Mouse (Mus musculus) liver, embryonic 16.5 days (tissue): ENCODE measurements around the gene Kcnj3. TPM values are rescaled to one million over a fixed set of nuclear protein-coding genes. Genes with fewer than 3 reads are reported as not detected.

Experiments used
- ATAC-seq: fragments of 200-750 bp; cut with Nextera tagmentation; 2 replicates; pipeline ENCODE4 v1.8.0; 2017; ENCODE audit warnings: low read depth, mild to moderate bottlenecking, moderate number of reproducible peaks, moderate library complexity
- H3K27ac ChIP-seq: fragments of 300-500 bp; sonication (generic); 2 replicates; pipeline ENCODE4 v1.5.1; 2014; ENCODE audit warnings: mild to moderate bottlenecking, low read length
- H3K27me3 ChIP-seq: fragments of 300-500 bp; sonication (generic); 2 replicates; pipeline ENCODE4 v1.6.1; 2014; ENCODE audit warnings: low read depth, low read length, mixed read lengths; ENCODE audit not compliant: control insufficient read depth, insufficient read depth
- H3K36me3 ChIP-seq: fragments of 300-500 bp; sonication (generic); 2 replicates; pipeline ENCODE4 v1.6.1; 2014; ENCODE audit warnings: mild to moderate bottlenecking; ENCODE audit not compliant: control insufficient read depth, insufficient read depth
- H3K4me1 ChIP-seq: fragments of 300-500 bp; sonication (generic); 2 replicates; pipeline ENCODE4 v1.6.1; 2014; ENCODE audit warnings: low read depth, low read length, mixed read lengths; ENCODE audit not compliant: control insufficient read depth
- H3K4me2 ChIP-seq: fragments of 300-500 bp; sonication (generic); 2 replicates; pipeline ENCODE4 v1.6.1; 2014; ENCODE audit warnings: low read depth, low read length, mixed read lengths
- H3K4me3 ChIP-seq: fragments of 300-500 bp; sonication (generic); 2 replicates; pipeline ENCODE4 v1.5.1; 2014; ENCODE audit warnings: low read depth, mild to moderate bottlenecking, low read length
- H3K9ac ChIP-seq: fragments of 300-500 bp; sonication (generic); 2 replicates; pipeline ENCODE4 v1.6.1; 2014; ENCODE audit warnings: low read depth, low read length
- H3K9me3 ChIP-seq: fragments of 300-500 bp; sonication (generic); replicated peaks from 2 replicates; pipeline ENCODE4 v1.6.1; 2016; ENCODE audit warnings: low read length; ENCODE audit not compliant: control insufficient read depth
- WGBS: fragments of 180-500 bp; shearing (Covaris S2); extraction: QIAGEN DNeasy Blood & Tissue Kit; methylation state at CpG from one replicate; pipeline ENCODE4 v1.1.7; 2014; ENCODE audit not compliant: insufficient replicate concordance; 5-methylcytosine and 5-hydroxymethylcytosine counted together
- polyA plus RNA-seq: library from polyadenylated mRNA; unstranded; fragments of >200 nt; fragmentation: Nextera tagmentation; extraction: Ambion mirVana; gene quantifications from 2 replicates; pipeline ENCODE4 v1.2.1, GENCODE M21; 2015

Kcnj3 gene
- polyA plus RNA-seq = not detected in 2 replicates

DNA sequence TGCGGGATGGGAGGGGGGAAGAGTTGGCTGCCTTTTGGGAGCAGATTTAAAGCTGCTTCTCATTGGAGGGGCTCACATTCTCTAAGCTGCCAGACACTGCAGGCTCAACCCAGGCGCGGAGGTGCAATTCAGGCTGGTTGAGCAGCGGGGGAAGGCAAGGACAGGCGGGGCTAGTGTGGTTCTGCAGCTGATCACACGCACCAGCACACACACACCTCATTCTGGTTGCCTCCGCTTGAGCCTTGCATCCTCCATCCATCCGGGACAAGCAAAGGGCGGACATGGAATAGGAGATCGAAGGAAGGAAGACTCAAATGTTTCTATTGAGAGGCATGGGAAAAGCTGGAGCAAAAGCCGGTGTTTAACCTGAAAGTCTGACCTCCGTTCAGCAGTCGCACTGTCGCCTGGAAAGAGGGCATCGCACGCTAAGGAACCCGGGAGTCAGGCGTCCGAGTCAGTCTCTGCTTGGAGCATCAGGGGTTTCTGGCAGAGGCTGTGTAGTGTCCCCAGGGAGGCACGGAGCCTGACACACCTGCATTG, at the start of gene Kcnj3:
Gene Kcnj3 (plus strand): TSS at position 250 of the 540 bp plus-strand sequence.
- H3K4me3 ChIP-seq = no peak within 1 kb of the TSS
- H3K36me3 ChIP-seq = no peaks in the 10 kb centered on the region
- WGBS = 3% methylated on average over 20 of the region's 20 CpGs
- H3K9me3 ChIP-seq = no peaks in the 10 kb centered on the region
- no peak within 1 kb of the TSS for H3K9ac ChIP-seq
- no peak for ATAC-seq
- no peaks in the 10 kb centered on the region for H3K4me1 ChIP-seq
- no peak within 1 kb of the TSS for H3K4me2 ChIP-seq
- no peak within 1 kb of the TSS for H3K27ac ChIP-seq
- peaks cover 18% of the 10 kb centered on the region for H3K27me3 ChIP-seq

- 56% methylated on average over 3 of the region's 3 CpGs for WGBS
- Histone ChIP-seq H3K4me2 (no peak overlapping the region), H3K9me3 (no peaks in the 10 kb centered on the region), H3K36me3 (no peaks in the 10 kb centered on the region), H3K4me1 (no peaks in the 10 kb centered on the region), H3K27me3 (no peaks in the 10 kb centered on the region), H3K27ac (no peak overlapping the region), H3K4me3 (no peak overlapping the region), H3K9ac (no peak overlapping the region)
- ATAC-seq = no peak
Observed at GRCm38 (mm10) chr2:55390330-55390989, 45.3 kb upstream of the Kcnj3 start.

GRCm38 (mm10) chr2:55405307-55405706, 30.5 kb upstream of the Kcnj3 start:
- H3K36me3 ChIP-seq = no peaks in the 10 kb centered on the region
- H3K4me3 ChIP-seq = no peak overlapping the region
- no peak overlapping the region for H3K27ac ChIP-seq
- no peak overlapping the region for H3K4me2 ChIP-seq
- H3K4me1 ChIP-seq = no peaks in the 10 kb centered on the region
- WGBS = 48% methylated on average over 1 of the region's 1 CpGs
- H3K9me3 ChIP-seq = no peaks in the 10 kb centered on the region
- no peak overlapping the region for H3K9ac ChIP-seq
- no peak for ATAC-seq
- H3K27me3 ChIP-seq = no peaks in the 10 kb centered on the region

GRCm38 (mm10) chr2:55427633-55428032, 8.1 kb upstream of the Kcnj3 start:
- 42% methylated on average over 2 of the region's 2 CpGs for WGBS
- no peak for ATAC-seq

DNA sequence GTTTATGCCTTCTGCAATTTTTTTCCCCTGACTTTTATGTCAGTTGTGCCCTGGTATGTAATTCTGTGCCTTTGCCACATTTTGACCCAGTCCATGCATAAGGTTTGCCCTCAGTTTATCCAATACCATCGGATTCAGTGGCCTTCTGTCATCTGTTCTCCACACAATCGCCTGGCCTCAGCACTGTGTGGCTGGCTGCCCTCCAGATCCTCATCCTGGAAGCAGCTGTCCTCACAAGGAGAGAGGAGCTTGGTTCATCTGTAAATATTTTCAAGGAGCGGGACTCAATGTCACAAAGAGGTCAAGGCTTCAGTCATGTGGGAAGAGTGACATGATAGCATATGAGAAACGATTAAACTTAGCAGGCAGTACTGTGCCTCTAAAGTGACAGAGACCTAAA, 3.7 kb upstream of the Kcnj3 start:
- Histone ChIP-seq H3K9me3 (no peaks in the 10 kb centered on the region), H3K4me3 (no peak overlapping the region), H3K4me1 (no peaks in the 10 kb centered on the region), H3K36me3 (no peaks in the 10 kb centered on the region), H3K27me3 (peaks cover 13% of the 10 kb centered on the region), H3K4me2 (no peak overlapping the region), H3K27ac (no peak overlapping the region), H3K9ac (no peak overlapping the region)
- 53% methylated on average over 4 of the region's 4 CpGs for WGBS
- no peak for ATAC-seq

More at GRCm38 (mm10) chr2:55427633-55428032, 8.1 kb upstream of the Kcnj3 start:
- Histone ChIP-seq H3K4me2 (no peak overlapping the region), H3K4me3 (no peak overlapping the region), H3K9ac (no peak overlapping the region), H3K27me3 (no peaks in the 10 kb centered on the region), H3K27ac (no peak overlapping the region), H3K36me3 (no peaks in the 10 kb centered on the region), H3K9me3 (no peaks in the 10 kb centered on the region), H3K4me1 (no peaks in the 10 kb centered on the region)

GRCm38 (mm10) chr2:55436261-55437006, 664 bp downstream of the Kcnj3 start:
- Histone ChIP-seq H3K36me3 (no peaks in the 10 kb centered on the region), H3K9ac (no peak overlapping the region), H3K4me3 (no peak overlapping the region), H3K27ac (no peak overlapping the region), H3K4me2 (no peak overlapping the region; the same call in 1 of the 2 replicates), H3K9me3 (no peaks in the 10 kb centered on the region), H3K4me1 (no peaks in the 10 kb centered on the region), H3K27me3 (peaks cover 18% of the 10 kb centered on the region)
- 3% methylated on average over 21 of the region's 21 CpGs for WGBS
- no peak for ATAC-seq

- Histone ChIP-seq H3K27ac (no peak overlapping the region), H3K4me3 (peak overlapping the region; percentile 6; the same call in 1 of the 2 replicates), H3K4me1 (no peaks in the 10 kb centered on the region), H3K27me3 (peaks cover 18% of the 10 kb centered on the region), H3K9ac (no peak overlapping the region), H3K4me2 (peak overlapping the region; percentile 13; the same call in 1 of the 2 replicates), H3K36me3 (no peaks in the 10 kb centered on the region), H3K9me3 (no peaks in the 10 kb centered on the region)
- ATAC-seq = no peak
- 2% methylated on average over 50 of the region's 51 CpGs for WGBS
Observed at GRCm38 (mm10) chr2:55437007-55437949, 1.5 kb downstream of the Kcnj3 start.

DNA sequence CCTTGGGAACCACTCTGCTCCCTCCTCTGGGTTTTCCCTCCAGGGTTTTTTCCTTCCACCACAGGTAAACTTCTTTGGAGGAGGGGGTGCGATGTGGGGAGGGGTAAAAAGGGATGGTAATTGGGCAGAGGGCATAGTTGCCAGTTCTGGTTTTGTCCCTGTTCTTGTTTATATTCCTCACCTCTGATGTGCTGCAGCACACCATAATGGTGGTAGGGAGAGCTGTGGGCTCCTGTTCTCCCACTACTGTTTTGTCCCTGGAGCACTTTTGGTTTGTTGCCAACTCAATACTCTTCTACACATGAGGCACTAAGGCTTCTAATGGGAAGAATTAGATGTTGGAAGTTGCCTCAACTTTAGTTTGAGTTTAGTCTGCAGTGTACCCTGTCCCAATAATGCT, 2.2 kb downstream of the Kcnj3 start:
- Histone ChIP-seq H3K4me1 (no peaks in the 10 kb centered on the region), H3K9me3 (no peaks in the 10 kb centered on the region), H3K9ac (no peak overlapping the region), H3K27me3 (peaks cover 18% of the 10 kb centered on the region), H3K4me2 (no peak overlapping the region), H3K27ac (no peak overlapping the region), H3K4me3 (no peak overlapping the region), H3K36me3 (no peaks in the 10 kb centered on the region)
- 0% methylated on average over 1 of the region's 1 CpGs for WGBS
- ATAC-seq = no peak
